Mouse (Mus musculus): Measurements from ENCODE around the gene Ear10. TPM values are rescaled to one million over a fixed set of nuclear protein-coding genes. Genes with fewer than 3 reads are reported as not detected.

Gene Ear10
- polyA plus RNA-seq, 1 experiment, result not detected

Other genes starting within 250 kb of the Ear10 start
- not detected in 2 replicates for gene Gm8165, start 246.4 kb downstream of the Ear10 start, polyA plus RNA-seq (2012; rRNA removed)
- 0.21 TPM in 1 of 2 replicates, not detected in the other for gene Gm7324, start 225.7 kb downstream of the Ear10 start, polyA plus RNA-seq (2012; rRNA removed)
- not detected in 2 replicates for gene Gm16506, start 196.1 kb downstream of the Ear10 start, polyA plus RNA-seq (2012; rRNA removed)
- not detected in 2 replicates for gene Gm6526, start 175.7 kb downstream of the Ear10 start, polyA plus RNA-seq (2012; rRNA removed)
- gene Gm8180, start 138.8 kb downstream of the Ear10 start, polyA plus RNA-seq (2012; rRNA removed), result not detected in 2 replicates
- gene Ear1, start 48.0 kb downstream of the Ear10 start, polyA plus RNA-seq (2012; rRNA removed), result not detected in 2 replicates
- 0.26 and 0.36 TPM in 2 replicates for gene Gm8113, start 1.8 kb upstream of the Ear10 start, polyA plus RNA-seq (2012; rRNA removed)
- not detected in 2 replicates for gene Ang5, start 33.5 kb upstream of the Ear10 start, polyA plus RNA-seq (2012; rRNA removed)
- not detected in 2 replicates for gene Ang6, start 78.7 kb upstream of the Ear10 start, polyA plus RNA-seq (2012; rRNA removed)
- 2.0 and 3.8 TPM in 2 replicates for gene Ear2, start 179.1 kb upstream of the Ear10 start, polyA plus RNA-seq (2012; rRNA removed)
- gene Gm3327, start 200.3 kb upstream of the Ear10 start, polyA plus RNA-seq (2012; rRNA removed), result not detected in 2 replicates